Mouse (Mus musculus): ENCODE results near the gene Myod1.

DNA sequence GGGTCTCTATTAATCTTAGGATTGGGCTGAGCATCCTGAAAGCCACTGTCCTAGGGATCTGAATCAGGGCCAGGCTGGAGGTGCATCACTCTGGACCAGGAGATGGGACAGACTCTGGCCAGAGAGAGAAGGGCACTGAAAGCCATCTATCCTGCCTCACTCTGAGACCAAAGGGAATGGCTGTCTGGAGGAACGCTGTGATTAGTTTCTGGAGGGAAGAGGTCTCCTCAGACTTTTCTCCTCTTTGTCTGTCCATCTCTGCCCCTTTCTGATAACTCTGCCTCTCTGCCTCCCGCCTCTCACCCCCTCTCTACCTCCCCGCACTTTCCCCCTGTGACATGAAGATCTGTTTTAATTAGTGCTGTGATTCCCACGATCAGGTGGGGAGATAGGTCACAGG is 18.7 kb downstream of the Myod1 start:
- no peak for TF ChIP-seq CTCF (IDR thresholded peaks at IDR 0.05)
- no peak for TF ChIP-seq EP300 (IDR thresholded peaks at IDR 0.05)
